Mouse (Mus musculus): ENCODE results near the gene A230072I06Rik. TPM values are rescaled to one million over a fixed set of nuclear protein-coding genes. Genes with fewer than 3 reads are reported as not detected.

A230072I06Rik gene
- polyA plus RNA-seq, 1 experiment = not detected

DNA sequence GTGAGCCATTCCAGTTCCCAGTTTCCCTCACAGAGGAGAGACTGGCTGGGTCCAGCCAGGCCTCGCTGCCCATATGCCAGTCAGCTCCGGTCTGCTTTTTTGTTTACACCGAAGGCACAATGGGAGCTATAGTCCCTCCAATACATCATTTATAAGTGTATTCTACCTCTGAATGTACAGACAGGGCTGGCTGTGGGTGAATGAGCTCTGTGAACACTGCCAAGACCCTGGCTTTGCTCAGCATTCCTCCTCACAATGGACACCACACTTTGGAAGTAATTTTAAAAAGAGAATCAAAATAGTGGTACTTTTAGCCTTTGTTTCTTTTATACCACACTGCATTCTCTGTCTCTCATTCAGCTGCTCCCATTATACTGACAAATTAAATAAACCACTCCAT, 44.6 kb downstream of the A230072I06Rik start:
- no peak overlapping the region for H3K27ac ChIP-seq (ENCODE audit: control insufficient read depth, insufficient read depth, low read depth, low read length)
- TF ChIP-seq CTCF (IDR thresholded peaks at IDR 0.05; ENCODE audit: control insufficient read depth, insufficient read depth, insufficient replicate concordance, low read depth, low read length) (no peak), POLR2A (IDR thresholded peaks at IDR 0.05; ENCODE audit: control insufficient read depth, low read depth, low read length) (no peak)
- no peaks in the 10 kb centered on the region for H3K4me1 ChIP-seq (ENCODE audit: control insufficient read depth, insufficient read depth, low read length)
- H3K27me3 ChIP-seq (ENCODE audit: control insufficient read depth, insufficient read depth, low read length) = no peaks in the 10 kb centered on the region
- H3K36me3 ChIP-seq (ENCODE audit: control insufficient read depth, insufficient read depth, low read length) = no peaks in the 10 kb centered on the region
- no peak overlapping the region for H3K4me3 ChIP-seq (ENCODE audit: control insufficient read depth, low read depth, low read length)

- Histone ChIP-seq H3K4me1 (ENCODE audit: control insufficient read depth, insufficient read depth, low read length) (no peaks in the 10 kb centered on the region), H3K4me3 (ENCODE audit: control insufficient read depth, low read depth, low read length) (no peak overlapping the region), H3K27ac (ENCODE audit: control insufficient read depth, insufficient read depth, low read depth, low read length) (no peak overlapping the region), H3K36me3 (ENCODE audit: control insufficient read depth, insufficient read depth, low read length) (no peaks in the 10 kb centered on the region), H3K27me3 (ENCODE audit: control insufficient read depth, insufficient read depth, low read length) (no peaks in the 10 kb centered on the region)
- no peak for TF ChIP-seq CTCF (IDR thresholded peaks at IDR 0.05; ENCODE audit: control insufficient read depth, insufficient read depth, insufficient replicate concordance, low read depth, low read length)
- TF ChIP-seq POLR2A (IDR thresholded peaks at IDR 0.05; ENCODE audit: control insufficient read depth, low read depth, low read length) = no peak
Observed at GRCm38 (mm10) chr8:12324561-12324960, 45.9 kb downstream of the A230072I06Rik start.

DNA sequence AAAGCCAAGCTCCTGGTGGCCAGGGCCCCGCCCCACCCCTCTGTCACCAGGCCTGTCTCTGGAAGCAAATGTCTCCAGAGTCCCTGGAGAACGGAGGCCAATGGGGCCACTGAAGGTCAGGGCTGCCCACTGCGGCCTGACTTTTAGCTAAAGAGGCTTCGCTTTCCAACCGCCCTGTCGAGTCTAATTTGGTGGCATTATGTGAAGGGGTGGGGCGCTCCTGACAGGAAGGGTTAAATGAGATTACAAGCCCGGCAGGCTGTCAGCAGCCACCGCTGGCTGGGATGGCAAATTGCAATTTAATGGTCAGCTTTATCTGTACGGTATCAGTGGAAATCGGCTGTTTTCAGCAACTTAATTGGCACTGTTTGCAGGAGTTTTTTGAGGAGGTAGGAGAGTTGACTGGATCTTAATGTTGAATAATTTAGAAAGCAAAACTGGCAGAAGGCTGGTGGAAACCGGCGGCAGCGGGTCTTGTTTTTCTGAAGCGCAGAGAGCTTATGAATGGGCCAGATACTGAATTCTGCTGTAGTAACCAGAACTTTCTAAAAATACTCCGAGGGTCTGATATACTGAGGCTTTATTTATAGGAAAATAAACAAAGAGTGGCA, 46.5 kb downstream of the A230072I06Rik start:
- no peak overlapping the region for H3K27ac ChIP-seq (ENCODE audit: control insufficient read depth, insufficient read depth, low read depth, low read length)
- no peaks in the 10 kb centered on the region for H3K27me3 ChIP-seq (ENCODE audit: control insufficient read depth, insufficient read depth, low read length)

DNA sequence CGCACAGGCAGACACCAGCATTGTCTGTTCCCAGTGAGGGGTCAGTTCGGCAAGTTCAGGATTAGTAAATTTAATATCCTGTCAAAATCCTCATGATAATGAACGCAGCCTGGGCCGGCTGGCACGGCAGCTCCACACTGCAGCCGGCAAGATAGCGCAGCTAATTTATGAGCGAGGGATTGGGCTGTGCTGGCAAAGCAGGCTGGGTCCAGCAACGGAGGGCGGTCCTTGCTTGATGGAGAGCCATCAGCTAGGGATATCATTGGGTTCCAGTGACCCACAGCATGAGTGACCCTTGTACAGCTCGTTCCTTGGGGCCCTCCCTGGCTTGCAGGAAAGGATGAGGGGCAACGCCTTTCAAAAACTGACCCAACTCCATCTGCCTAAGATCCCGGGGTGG, 48.6 kb downstream of the A230072I06Rik start:
- Histone ChIP-seq H3K36me3 (ENCODE audit: control insufficient read depth, insufficient read depth, low read length) (no peaks in the 10 kb centered on the region), H3K27me3 (ENCODE audit: control insufficient read depth, insufficient read depth, low read length) (no peaks in the 10 kb centered on the region), H3K4me1 (ENCODE audit: control insufficient read depth, insufficient read depth, low read length) (no peaks in the 10 kb centered on the region), H3K27ac (ENCODE audit: control insufficient read depth, insufficient read depth, low read depth, low read length) (no peak overlapping the region), H3K4me3 (ENCODE audit: control insufficient read depth, low read depth, low read length) (no peak overlapping the region)
- TF ChIP-seq POLR2A (IDR thresholded peaks at IDR 0.05; ENCODE audit: control insufficient read depth, low read depth, low read length) (no peak), CTCF (IDR thresholded peaks at IDR 0.05; ENCODE audit: control insufficient read depth, insufficient read depth, insufficient replicate concordance, low read depth, low read length) (no peak)

More for the DNA sequence above, 46.5 kb downstream of the A230072I06Rik start:
- Histone ChIP-seq H3K4me1 (ENCODE audit: control insufficient read depth, insufficient read depth, low read length) (no peaks in the 10 kb centered on the region), H3K36me3 (ENCODE audit: control insufficient read depth, insufficient read depth, low read length) (no peaks in the 10 kb centered on the region), H3K4me3 (ENCODE audit: control insufficient read depth, low read depth, low read length) (no peak overlapping the region)
- TF ChIP-seq POLR2A (IDR thresholded peaks at IDR 0.05; ENCODE audit: control insufficient read depth, low read depth, low read length) = no peak
- no peak for TF ChIP-seq CTCF (IDR thresholded peaks at IDR 0.05; ENCODE audit: control insufficient read depth, insufficient read depth, insufficient replicate concordance, low read depth, low read length)

- Histone ChIP-seq H3K27me3 (ENCODE audit: control insufficient read depth, insufficient read depth, low read length) (no peaks in the 10 kb centered on the region), H3K4me1 (ENCODE audit: control insufficient read depth, insufficient read depth, low read length) (no peaks in the 10 kb centered on the region), H3K4me3 (ENCODE audit: control insufficient read depth, low read depth, low read length) (no peak overlapping the region), H3K27ac (ENCODE audit: control insufficient read depth, insufficient read depth, low read depth, low read length) (no peak overlapping the region), H3K36me3 (ENCODE audit: control insufficient read depth, insufficient read depth, low read length) (no peaks in the 10 kb centered on the region)
- TF ChIP-seq CTCF (IDR thresholded peaks at IDR 0.05; ENCODE audit: control insufficient read depth, insufficient read depth, insufficient replicate concordance, low read depth, low read length) (no peak), POLR2A (IDR thresholded peaks at IDR 0.05; ENCODE audit: control insufficient read depth, low read depth, low read length) (no peak)
Observed at GRCm38 (mm10) chr8:12327707-12328471, 49.3 kb downstream of the A230072I06Rik start.

- no peak overlapping the region for H3K27ac ChIP-seq (ENCODE audit: control insufficient read depth, insufficient read depth, low read depth, low read length)
- H3K4me1 ChIP-seq (ENCODE audit: control insufficient read depth, insufficient read depth, low read length) = no peaks in the 10 kb centered on the region
- no peaks in the 10 kb centered on the region for H3K27me3 ChIP-seq (ENCODE audit: control insufficient read depth, insufficient read depth, low read length)
- TF ChIP-seq POLR2A (IDR thresholded peaks at IDR 0.05; ENCODE audit: control insufficient read depth, low read depth, low read length) (no peak), CTCF (IDR thresholded peaks at IDR 0.05; ENCODE audit: control insufficient read depth, insufficient read depth, insufficient replicate concordance, low read depth, low read length) (no peak)
- no peak overlapping the region for H3K4me3 ChIP-seq (ENCODE audit: control insufficient read depth, low read depth, low read length)
- no peaks in the 10 kb centered on the region for H3K36me3 ChIP-seq (ENCODE audit: control insufficient read depth, insufficient read depth, low read length)
Observed at GRCm38 (mm10) chr8:12328476-12328875, 49.9 kb downstream of the A230072I06Rik start.

- H3K27me3 ChIP-seq (ENCODE audit: control insufficient read depth, insufficient read depth, low read length) = no peaks in the 10 kb centered on the region
Observed at GRCm38 (mm10) chr8:12330066-12330465, 51.4 kb downstream of the A230072I06Rik start.

More at GRCm38 (mm10) chr8:12330066-12330465, 51.4 kb downstream of the A230072I06Rik start:
- H3K36me3 ChIP-seq (ENCODE audit: control insufficient read depth, insufficient read depth, low read length) = no peaks in the 10 kb centered on the region
- H3K27ac ChIP-seq (ENCODE audit: control insufficient read depth, insufficient read depth, low read depth, low read length) = no peak overlapping the region
- H3K4me1 ChIP-seq (ENCODE audit: control insufficient read depth, insufficient read depth, low read length) = no peaks in the 10 kb centered on the region
- TF ChIP-seq POLR2A (IDR thresholded peaks at IDR 0.05; ENCODE audit: control insufficient read depth, low read depth, low read length) (no peak), CTCF (IDR thresholded peaks at IDR 0.05; ENCODE audit: control insufficient read depth, insufficient read depth, insufficient replicate concordance, low read depth, low read length) (no peak)
- no peak overlapping the region for H3K4me3 ChIP-seq (ENCODE audit: control insufficient read depth, low read depth, low read length)

Other genes starting within 250 kb of the A230072I06Rik start
- 0.91 and 1.6 TPM in 2 replicates for gene Sox1, start 116.5 kb downstream of the A230072I06Rik start, polyA plus RNA-seq (2012; rRNA removed)